Mouse (Mus musculus) layer of hippocampus, adult 2 months (tissue): ENCODE results near the gene Mnx1. TPM values are rescaled to one million over a fixed set of nuclear protein-coding genes. Genes with fewer than 3 reads are reported as not detected.
"Not testable (repeated sequence)": the region's sequence is repeated elsewhere in the genome, so short reads cannot be mapped to it uniquely, and the experiment has no call there.

Source experiments
- DNase-seq, 2 experiments: peaks; one replicate each; pipeline ENCODE4 v3.0.0; 2022; ENCODE audit warnings: low spot score in 2 of 2
- H3K27ac ChIP-seq: fragments of 200-600 bp; 2 replicates; pipeline ENCODE4 v1.8.1; 2022
- H3K4me3 ChIP-seq: fragments of 200-600 bp; 2 replicates; pipeline ENCODE4 v1.8.1; 2022; ENCODE audit warnings: mild to moderate bottlenecking
- CTCF ChIP-seq: fragments of 200-600 bp; conservative IDR thresholded peaks from 2 replicates; pipeline ENCODE4 v1.8.1; 2022; ENCODE audit warnings: antibody characterized with exemption, mild to moderate bottlenecking, moderate library complexity
- total RNA-seq, 2 experiments: library from RNA; stranded (reverse); gene quantifications; 2 replicates each; pipeline ENCODE4 v1.2.3; 2021

Gene Mnx1
- total RNA-seq, 2 experiments from 2014 or later = not detected

DNA sequence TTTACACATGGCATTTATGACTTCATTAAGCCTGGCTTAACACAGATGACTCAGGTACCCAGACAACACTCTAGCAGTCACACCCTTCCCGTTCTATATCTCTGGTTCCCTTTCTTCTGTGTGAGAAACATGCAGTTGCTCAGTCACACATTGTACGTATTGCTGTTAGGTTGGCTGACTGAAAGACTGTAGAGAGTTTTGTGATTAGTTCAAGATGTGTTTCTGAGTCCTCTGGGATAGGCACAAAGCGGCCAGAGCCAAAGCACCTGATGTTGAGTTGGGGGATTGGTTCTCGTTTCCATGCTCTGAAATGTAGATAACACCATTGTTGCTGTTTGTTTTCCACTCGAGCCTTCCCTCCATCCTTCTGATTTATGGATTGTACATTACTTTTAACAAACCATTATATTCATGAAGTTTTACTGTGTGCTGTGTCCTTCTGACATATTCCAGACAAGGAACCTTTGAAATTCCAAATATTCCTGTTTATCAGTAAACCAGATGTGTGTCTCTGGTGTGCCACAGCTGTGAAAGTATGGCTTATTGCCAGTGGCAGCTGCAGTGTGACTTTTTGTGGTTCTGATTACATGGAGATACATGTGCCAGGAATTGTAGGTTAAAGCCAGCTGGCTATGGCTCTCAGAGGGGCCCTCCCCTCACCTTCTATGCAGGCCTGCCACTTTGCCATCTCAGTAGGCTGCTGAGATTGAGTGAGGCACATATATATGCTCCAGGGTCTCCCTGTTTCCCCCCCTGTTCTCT lies 21.2 kb downstream of the Mnx1 start:
- TF ChIP-seq CTCF = no peak
- no peak for DNase-seq
- H3K4me3 ChIP-seq = no peak overlapping the region
- H3K27ac ChIP-seq = no peak overlapping the region

DNA sequence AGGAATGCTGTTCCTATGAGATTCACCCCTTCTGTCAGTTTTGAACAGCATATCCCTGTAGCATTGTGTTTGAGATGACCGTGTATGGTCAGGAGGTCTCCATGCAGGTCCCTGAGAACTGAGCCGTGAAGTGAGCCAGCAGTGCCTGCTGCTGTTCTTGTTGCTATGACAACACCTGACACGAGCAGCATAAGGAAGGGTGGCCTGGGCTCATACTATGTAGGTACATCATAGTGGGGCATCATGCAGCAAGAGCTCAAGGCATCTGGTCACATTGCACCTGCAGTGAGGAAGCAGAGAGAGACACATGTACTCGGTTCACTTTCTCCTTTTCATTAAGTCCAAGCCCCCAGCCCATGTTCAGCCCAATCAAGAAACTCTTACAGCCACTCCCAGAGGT lies 25.9 kb downstream of the Mnx1 start:
- no peak overlapping the region for H3K27ac ChIP-seq
- no peak for TF ChIP-seq CTCF
- DNase-seq = no peak
- no peak overlapping the region for H3K4me3 ChIP-seq

- TF ChIP-seq CTCF = no peak
Observed at GRCm38 (mm10) chr5:29445275-29445674, 33.0 kb downstream of the Mnx1 start.

DNA sequence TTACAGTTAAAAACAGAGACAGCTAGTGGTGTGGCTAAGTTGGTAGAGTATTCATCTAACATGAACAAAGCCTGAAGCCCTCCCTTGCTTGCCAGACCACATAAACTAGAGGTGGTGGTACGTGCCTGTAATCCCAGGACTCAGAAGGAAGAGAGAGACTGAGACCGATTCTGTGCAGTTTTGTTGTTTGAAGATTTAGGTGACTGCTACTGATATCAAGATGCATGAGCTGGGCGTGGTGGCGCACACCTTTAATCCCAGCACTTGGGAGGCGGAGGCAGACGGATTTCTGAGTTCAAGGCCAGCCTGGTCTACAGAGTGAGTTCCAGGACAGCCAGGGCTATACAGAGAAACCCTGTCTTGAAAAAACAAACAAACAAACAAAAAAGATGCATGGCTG lies 41.5 kb downstream of the Mnx1 start:
- H3K4me3 ChIP-seq, H3K27ac ChIP-seq, DNase-seq: not testable (repeated sequence)

More at GRCm38 (mm10) chr5:29445275-29445674, 33.0 kb downstream of the Mnx1 start:
- DNase-seq = no peak
- Histone ChIP-seq H3K4me3 (no peak overlapping the region), H3K27ac (no peak overlapping the region)

DNA sequence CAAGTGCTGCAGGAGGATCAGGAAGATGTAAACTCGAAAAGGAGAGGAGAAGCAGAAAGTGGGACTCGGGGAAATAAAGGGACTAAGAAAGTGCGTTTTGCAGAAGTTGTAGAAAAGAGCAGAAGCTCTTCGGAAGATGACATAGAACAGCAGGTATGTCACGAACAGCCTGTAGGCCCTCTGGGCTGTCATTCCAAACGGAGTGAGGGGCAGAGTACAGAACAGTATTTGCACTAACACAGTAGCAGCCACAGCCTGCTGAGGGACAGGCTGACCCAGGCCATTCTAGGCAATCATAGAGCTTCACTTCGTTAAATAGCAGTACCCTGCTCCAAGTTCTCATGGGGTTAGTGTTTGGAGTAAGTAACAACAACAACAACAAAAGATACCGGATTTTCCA lies 42.8 kb downstream of the Mnx1 start:
- H3K4me3 ChIP-seq = peak overlapping the region; percentile 98
- DNase-seq = no peak
- no peak overlapping the region for H3K27ac ChIP-seq
- no peak for TF ChIP-seq CTCF

DNA sequence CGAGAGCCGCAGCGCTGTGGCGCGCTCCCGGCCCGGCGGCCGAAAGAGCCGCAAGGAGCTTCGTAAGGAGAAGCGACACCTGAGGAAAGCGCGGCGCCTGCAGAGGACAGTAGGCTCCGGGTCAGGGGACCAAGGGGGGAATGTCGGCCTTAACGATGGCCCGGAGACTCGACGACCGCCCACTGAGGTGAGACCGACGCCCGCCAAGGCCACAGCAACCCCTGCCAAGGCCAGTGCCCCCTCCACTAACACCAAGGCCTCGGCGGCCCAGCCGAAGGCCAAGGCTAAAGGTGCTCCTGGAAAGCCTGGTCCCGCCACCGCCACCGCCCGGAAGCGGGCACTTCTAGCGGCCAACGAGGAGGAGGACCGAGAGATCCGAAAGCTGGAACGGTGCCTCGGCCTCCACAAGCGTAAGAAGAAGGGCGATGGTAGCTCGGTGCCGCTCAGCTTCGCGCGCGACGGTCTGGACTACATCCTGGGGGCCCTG lies 43.4 kb downstream of the Mnx1 start:
- DNase-seq = peak in 1 of 2 experiments; percentile 18
- Histone ChIP-seq H3K4me3 (peak overlapping the region; percentile 98), H3K27ac (peak overlapping the region; percentile 85)
- TF ChIP-seq CTCF = no peak

DNA sequence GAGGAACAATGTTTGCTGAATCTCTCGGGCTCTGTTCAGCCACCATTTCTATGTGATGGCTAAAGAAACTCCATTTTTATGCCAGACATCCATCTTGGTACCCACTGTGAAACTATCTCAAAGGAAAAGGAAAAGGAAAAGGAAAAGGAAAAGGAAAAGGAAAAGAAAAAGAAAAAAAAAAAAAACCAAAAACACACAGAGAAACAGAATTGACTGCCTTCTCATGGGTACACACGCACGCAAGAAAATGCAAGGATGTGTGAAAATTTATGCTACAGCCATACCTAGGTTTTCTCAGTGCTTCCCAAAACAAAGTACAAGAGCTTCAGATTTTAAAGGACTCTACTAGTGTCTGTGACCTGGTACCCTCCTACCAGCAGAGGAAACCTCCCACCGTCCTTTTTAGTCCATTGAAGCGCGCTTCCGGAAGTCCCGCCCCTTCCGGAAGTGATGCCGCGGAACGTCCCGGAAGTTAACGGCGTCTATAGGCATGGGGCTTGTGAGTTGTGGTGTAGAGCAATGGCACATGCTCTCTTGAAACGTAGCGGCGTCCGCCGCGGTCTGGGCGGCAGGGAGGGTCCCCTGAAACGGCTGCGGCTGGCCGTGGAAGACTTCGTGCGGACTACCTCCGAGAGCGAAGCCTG lies 43.9 kb downstream of the Mnx1 start, which contains the start of gene Nom1:
TSS of gene Nom1 (plus strand) at position 437 of the 644 bp plus-strand sequence.
- peak; percentile 90 to 94 for DNase-seq
- peak; percentile 38 for TF ChIP-seq CTCF
- peak within 1 kb of the TSS; percentile 98 for H3K4me3 ChIP-seq
- H3K27ac ChIP-seq = peak within 1 kb of the TSS; percentile 85

GRCm38 (mm10) chr5:29423330-29423729 lies 54.9 kb downstream of the Mnx1 start:
- not testable (repeated sequence) for H3K27ac ChIP-seq, H3K4me3 ChIP-seq, DNase-seq

Other genes starting within 250 kb of the Mnx1 start
- 10 to 100 TPM; 24.2 to 26.7 TPM for gene Lmbr1, start 100.1 kb downstream of the Mnx1 start, total RNA-seq
- 10 to 100 TPM; 22.1 to 25.8 TPM for gene Nom1, start 43.8 kb downstream of the Mnx1 start, total RNA-seq
- gene Ube3c, start 90.8 kb upstream of the Mnx1 start, total RNA-seq = 10 to 100 TPM; 74.6 to 76.7 TPM